Mouse (Mus musculus) embryonic fibroblast, embryonic 13.5 days (primary cell): ENCODE results near the gene Pigv.

Experiments
- CTCF ChIP-seq: IDR thresholded peaks from 2 replicates; pipeline ENCODE4 v1.5.1; 2011; ENCODE audit warnings: mild to moderate bottlenecking, control low read depth, low read length, moderate library complexity, borderline replicate concordance; ENCODE audit not compliant: insufficient read depth
- POLR2A ChIP-seq: IDR thresholded peaks from 2 replicates; pipeline ENCODE4 v1.6.1; 2011; ENCODE audit warnings: low read depth, mild to moderate bottlenecking, control low read depth, low read length, moderate library complexity

- no peak for TF ChIP-seq POLR2A
- TF ChIP-seq CTCF = no peak
Measured at GRCm38 (mm10) chr4:133675594-133676016, 3.2 kb upstream of the Pigv start.
